Mouse (Mus musculus) hindbrain, embryonic 10.5 days (tissue): ENCODE data around the gene Atp1b4. TPM values are rescaled to one million over a fixed set of nuclear protein-coding genes. Genes with fewer than 3 reads are reported as not detected.

ENCODE experiments used
- polyA plus RNA-seq: library from polyadenylated mRNA; unstranded; fragments of >200 nt; fragmentation: Nextera tagmentation; extraction: Ambion mirVana; gene quantifications from 2 replicates; pipeline ENCODE4 v1.2.1, GENCODE M21; 2016

Gene Atp1b4
- polyA plus RNA-seq, 1 experiment from 2014 or later, result not detected

Other genes with a start within 250 kb of the Atp1b4 start
- gene Rhox10, start 249.7 kb upstream of the Atp1b4 start, polyA plus RNA-seq, result not detected in 2 replicates
- not detected in 2 replicates for gene Rhox11, start 231.0 kb upstream of the Atp1b4 start, polyA plus RNA-seq
- not detected in 2 replicates for gene Rhox12, start 205.3 kb upstream of the Atp1b4 start, polyA plus RNA-seq
- not detected in 2 replicates for gene Rhox13, start 195.0 kb upstream of the Atp1b4 start, polyA plus RNA-seq
- 3.9 and 4.4 TPM in 2 replicates for gene Zbtb33, start 126.4 kb upstream of the Atp1b4 start, polyA plus RNA-seq
- 12.5 and 17.2 TPM in 2 replicates for gene Tmem255a, start 63.7 kb upstream of the Atp1b4 start, polyA plus RNA-seq
- 67.9 and 71.2 TPM in 2 replicates for gene Lamp2, start 140.3 kb downstream of the Atp1b4 start, polyA plus RNA-seq